Mouse (Mus musculus) embryonic facial prominence, embryonic 10.5 days (tissue): ENCODE measurements at regions not wholly inside any gene's neighbourhood (a gene's known extent, or its start where the extent isn't known, plus 50 kb on each side); places are given as distances from the start of the nearest gene placed in this dataset.

Experiments used
- DNase-seq: peaks from one replicate; pipeline ENCODE4 v3.0.0-alpha.2; 2017; ENCODE audit warnings: low spot score
- H3K27ac ChIP-seq: fragments of 300-500 bp; sonication (generic); replicated peaks from 2 replicates; pipeline ENCODE4 v1.5.1; 2016; ENCODE audit warnings: mild to moderate bottlenecking
- H3K27me3 ChIP-seq: fragments of 300-500 bp; sonication (generic); replicated peaks from 2 replicates; pipeline ENCODE4 v1.6.1; 2016; ENCODE audit warnings: low read depth, mild to moderate bottlenecking; ENCODE audit not compliant: poor library complexity, severe bottlenecking
- H3K36me3 ChIP-seq: fragments of 300-500 bp; sonication (generic); replicated peaks from 2 replicates; pipeline ENCODE4 v1.6.1; 2016; ENCODE audit warnings: mild to moderate bottlenecking, moderate library complexity
- H3K4me1 ChIP-seq: fragments of 300-500 bp; sonication (generic); 2 replicates; pipeline ENCODE4 v1.6.1; 2016
- H3K4me3 ChIP-seq: fragments of 300-500 bp; sonication (generic); 2 replicates; pipeline ENCODE4 v1.5.1; 2016; ENCODE audit warnings: mild to moderate bottlenecking, moderate library complexity
- H3K9me3 ChIP-seq: fragments of 300-500 bp; sonication (generic); 2 replicates; pipeline ENCODE4 v1.6.1; 2016; ENCODE audit warnings: mild to moderate bottlenecking
- WGBS: fragments of 180-500 bp; shearing (Covaris S2); methylation state at CpG from one replicate; pipeline ENCODE4 v1.1.7; 2016; 5-methylcytosine and 5-hydroxymethylcytosine counted together

GRCm38 (mm10) chr1:138771307-138772011 is 76.9 kb downstream of the Lhx9 start:
- Histone ChIP-seq H3K4me3 (no peak overlapping the region), H3K27ac (no peak overlapping the region), H3K9me3 (no peaks in the 10 kb centered on the region), H3K4me1 (no peaks in the 10 kb centered on the region), H3K27me3 (no peaks in the 10 kb centered on the region), H3K36me3 (no peaks in the 10 kb centered on the region)
- 78% methylated on average over 3 of the region's 3 CpGs for WGBS
- no peak for DNase-seq

GRCm38 (mm10) chr1:138762876-138763275 is 85.5 kb downstream of the Lhx9 start:
- no peak overlapping the region for H3K4me3 ChIP-seq
- WGBS: 84% methylated on average over 7 of the region's 7 CpGs
- DNase-seq: no peak
- no peaks in the 10 kb centered on the region for H3K4me1 ChIP-seq
- H3K9me3 ChIP-seq: no peaks in the 10 kb centered on the region
- H3K27ac ChIP-seq: no peak overlapping the region
- H3K36me3 ChIP-seq: no peaks in the 10 kb centered on the region
- H3K27me3 ChIP-seq: no peaks in the 10 kb centered on the region

GRCm38 (mm10) chr1:138757777-138758176 is 90.6 kb downstream of the Lhx9 start:
- no peak for DNase-seq
- H3K4me1 ChIP-seq: no peaks in the 10 kb centered on the region
- no peak overlapping the region for H3K27ac ChIP-seq
- no peaks in the 10 kb centered on the region for H3K9me3 ChIP-seq
- no peaks in the 10 kb centered on the region for H3K27me3 ChIP-seq
- H3K36me3 ChIP-seq: no peaks in the 10 kb centered on the region
- no peak overlapping the region for H3K4me3 ChIP-seq

GRCm38 (mm10) chr1:138733308-138733707 is 113.4 kb upstream of the Nek7 start:
- no peaks in the 10 kb centered on the region for H3K27me3 ChIP-seq
- 76% methylated on average over 3 of the region's 3 CpGs for WGBS
- 0 out of 2 replicates have a peak, but pooled peaks cover 5% of the 10 kb centered on the region for H3K4me1 ChIP-seq
- no peaks in the 10 kb centered on the region for H3K36me3 ChIP-seq
- no peak for DNase-seq
- H3K9me3 ChIP-seq: no peaks in the 10 kb centered on the region
- H3K27ac ChIP-seq: no peak overlapping the region
- H3K4me3 ChIP-seq: no peak overlapping the region

GRCm38 (mm10) chr1:138731008-138731407 is 111.1 kb upstream of the Nek7 start:
- Histone ChIP-seq H3K27ac (no peak overlapping the region), H3K4me3 (no peak overlapping the region), H3K36me3 (no peaks in the 10 kb centered on the region), H3K27me3 (no peaks in the 10 kb centered on the region), H3K4me1 (0 out of 2 replicates have a peak, but pooled peaks cover 5% of the 10 kb centered on the region), H3K9me3 (no peaks in the 10 kb centered on the region)
- 85% methylated on average over 12 of the region's 12 CpGs for WGBS
- DNase-seq: no peak

GRCm38 (mm10) chr1:138729089-138729699 is 109.3 kb upstream of the Nek7 start:
- Histone ChIP-seq H3K9me3 (no peaks in the 10 kb centered on the region), H3K36me3 (no peaks in the 10 kb centered on the region), H3K27ac (no peak overlapping the region), H3K27me3 (no peaks in the 10 kb centered on the region), H3K4me1 (no peaks in the 10 kb centered on the region), H3K4me3 (no peak overlapping the region)
- 71% methylated on average over 2 of the region's 2 CpGs for WGBS
- no peak for DNase-seq

- no peak overlapping the region for H3K27ac ChIP-seq
- no peaks in the 10 kb centered on the region for H3K36me3 ChIP-seq
- H3K4me1 ChIP-seq: peaks cover 23% of the 10 kb centered on the region
- no peak overlapping the region for H3K4me3 ChIP-seq
- WGBS: 43% methylated on average over 4 of the region's 4 CpGs
- DNase-seq: peak; percentile 14
- H3K27me3 ChIP-seq: no peaks in the 10 kb centered on the region
- H3K9me3 ChIP-seq: no peaks in the 10 kb centered on the region
Observed at GRCm38 (mm10) chr1:138720728-138721127, 100.8 kb upstream of the Nek7 start.

- 52% methylated on average over 4 of the region's 4 CpGs for WGBS
- no peaks in the 10 kb centered on the region for H3K36me3 ChIP-seq
- no peaks in the 10 kb centered on the region for H3K9me3 ChIP-seq
- H3K4me1 ChIP-seq: peaks cover 23% of the 10 kb centered on the region
- no peak overlapping the region for H3K27ac ChIP-seq
- peak; percentile 12 for DNase-seq
- H3K4me3 ChIP-seq: no peak overlapping the region
- H3K27me3 ChIP-seq: no peaks in the 10 kb centered on the region
Observed at GRCm38 (mm10) chr1:138719297-138719696, 99.4 kb upstream of the Nek7 start.

- Histone ChIP-seq H3K27ac (no peak overlapping the region), H3K9me3 (no peaks in the 10 kb centered on the region), H3K36me3 (no peaks in the 10 kb centered on the region), H3K27me3 (no peaks in the 10 kb centered on the region), H3K4me3 (no peak overlapping the region), H3K4me1 (peaks cover 23% of the 10 kb centered on the region)
- no peak for DNase-seq
- 86% methylated on average over 5 of the region's 5 CpGs for WGBS
Observed at GRCm38 (mm10) chr1:138716991-138717390, 97.0 kb upstream of the Nek7 start.

GRCm38 (mm10) chr1:138715162-138715561 is 95.2 kb upstream of the Nek7 start:
- Histone ChIP-seq H3K4me3 (no peak overlapping the region), H3K9me3 (no peaks in the 10 kb centered on the region), H3K4me1 (peaks cover 15% of the 10 kb centered on the region), H3K27ac (no peak overlapping the region), H3K36me3 (no peaks in the 10 kb centered on the region), H3K27me3 (no peaks in the 10 kb centered on the region)
- 66% methylated on average over 3 of the region's 3 CpGs for WGBS
- DNase-seq: no peak

GRCm38 (mm10) chr1:138709229-138709608 is 89.3 kb upstream of the Nek7 start:
- Histone ChIP-seq H3K27ac (no peak overlapping the region), H3K27me3 (no peaks in the 10 kb centered on the region), H3K9me3 (no peaks in the 10 kb centered on the region), H3K4me3 (no peak overlapping the region), H3K36me3 (no peaks in the 10 kb centered on the region), H3K4me1 (no peaks in the 10 kb centered on the region)
- 67% methylated on average over 2 of the region's 2 CpGs for WGBS
- DNase-seq: no peak

- no peaks in the 10 kb centered on the region for H3K27me3 ChIP-seq
- no peaks in the 10 kb centered on the region for H3K9me3 ChIP-seq
- no peaks in the 10 kb centered on the region for H3K36me3 ChIP-seq
- H3K27ac ChIP-seq: no peak overlapping the region
- H3K4me3 ChIP-seq: no peak overlapping the region
- no peak for DNase-seq
- H3K4me1 ChIP-seq: no peaks in the 10 kb centered on the region
- 82% methylated on average over 7 of the region's 7 CpGs for WGBS
Observed at GRCm38 (mm10) chr1:138708507-138709228, 88.7 kb upstream of the Nek7 start.

- H3K9me3 ChIP-seq: no peaks in the 10 kb centered on the region
- H3K4me3 ChIP-seq: no peak overlapping the region
- H3K27me3 ChIP-seq: no peaks in the 10 kb centered on the region
- H3K36me3 ChIP-seq: no peaks in the 10 kb centered on the region
- DNase-seq: no peak
- WGBS: 64% methylated on average over 3 of the region's 3 CpGs
- no peaks in the 10 kb centered on the region for H3K4me1 ChIP-seq
- no peak overlapping the region for H3K27ac ChIP-seq
Observed at GRCm38 (mm10) chr1:138707913-138708312, 88.0 kb upstream of the Nek7 start.
